Mouse (Mus musculus): ENCODE measurements around the gene Inpp4b. TPM values are rescaled to one million over a fixed set of nuclear protein-coding genes. Genes with fewer than 3 reads are reported as not detected.

The Inpp4b gene
- polyA plus RNA-seq, 1 experiment from 2014 or later = 5.0 TPM

DNA sequence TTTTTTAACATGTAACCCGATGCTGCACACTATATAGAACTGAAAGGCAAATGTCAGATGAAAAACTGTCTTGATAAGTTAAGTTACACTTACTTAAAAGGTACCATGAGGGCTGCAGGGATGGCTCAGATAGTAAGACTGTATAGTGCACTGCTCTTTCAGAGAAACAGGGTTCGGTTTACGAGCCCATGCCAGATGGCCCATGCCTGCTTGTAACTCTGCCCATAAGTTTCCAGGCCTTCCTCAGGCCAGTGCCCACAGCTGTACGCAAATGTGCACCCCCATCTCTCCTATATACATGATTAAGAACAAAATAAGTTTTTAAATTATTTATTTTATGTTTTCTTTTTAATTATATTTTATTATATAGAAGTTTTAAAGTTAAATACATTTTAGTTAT is 300.7 kb downstream of the Inpp4b start:
- Histone ChIP-seq H3K27me3 (no peaks in the 10 kb centered on the region), H3K36me3 (no peaks in the 10 kb centered on the region), H3K4me3 (no peak overlapping the region), H3K4me1 (no peaks in the 10 kb centered on the region), H3K9me3 (no peaks in the 10 kb centered on the region), H3K27ac (replicated peaks) (no peak overlapping the region), H3K4me2 (replicated peaks) (no peak overlapping the region), H3K9ac (replicated peaks) (no peak overlapping the region)
- ATAC-seq (ENCODE audit: low FRiP score, low read depth) = no peak
- WGBS = 92% methylated on average over 4 of the region's 4 CpGs

- H3K27me3 ChIP-seq = no peaks in the 10 kb centered on the region
- H3K27ac ChIP-seq (replicated peaks) = no peak overlapping the region
- H3K9ac ChIP-seq (replicated peaks) = no peak overlapping the region
- H3K4me2 ChIP-seq (replicated peaks) = no peak overlapping the region
- H3K4me3 ChIP-seq = no peak overlapping the region
- ATAC-seq (ENCODE audit: low FRiP score, low read depth) = no peak
- H3K4me1 ChIP-seq = no peaks in the 10 kb centered on the region
- no peaks in the 10 kb centered on the region for H3K9me3 ChIP-seq
- H3K36me3 ChIP-seq = no peaks in the 10 kb centered on the region
Observed at GRCm38 (mm10) chr8:81692167-81692566, 349.8 kb downstream of the Inpp4b start.

DNA sequence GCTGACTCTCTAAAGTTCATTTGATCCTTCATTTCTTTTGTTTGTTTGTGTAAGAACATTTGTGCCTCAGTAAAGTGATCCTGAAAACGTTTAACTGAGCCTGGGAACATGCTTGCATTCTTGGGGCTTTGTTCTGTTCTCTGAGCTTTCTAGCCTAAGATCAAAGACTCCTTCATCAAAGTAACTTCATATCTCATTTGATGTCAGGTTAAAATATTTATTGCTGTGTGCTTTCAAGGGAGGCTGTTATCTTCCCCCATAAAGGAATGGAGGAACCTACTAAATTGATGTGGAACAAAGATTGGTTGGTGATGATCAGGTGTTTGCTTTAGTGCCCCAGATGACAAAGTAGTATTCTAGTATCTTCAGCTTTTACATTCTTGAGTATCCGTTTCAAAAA is 352.5 kb downstream of the Inpp4b start:
- no peaks in the 10 kb centered on the region for H3K36me3 ChIP-seq
- no peak overlapping the region for H3K9ac ChIP-seq (replicated peaks)
- H3K27ac ChIP-seq (replicated peaks) = no peak overlapping the region
- H3K4me1 ChIP-seq = no peaks in the 10 kb centered on the region
- H3K27me3 ChIP-seq = no peaks in the 10 kb centered on the region
- no peak overlapping the region for H3K4me2 ChIP-seq (replicated peaks)
- no peaks in the 10 kb centered on the region for H3K9me3 ChIP-seq
- WGBS = 43% methylated on average over 2 of the region's 2 CpGs
- no peak overlapping the region for H3K4me3 ChIP-seq
- ATAC-seq (ENCODE audit: low FRiP score, low read depth) = no peak

DNA sequence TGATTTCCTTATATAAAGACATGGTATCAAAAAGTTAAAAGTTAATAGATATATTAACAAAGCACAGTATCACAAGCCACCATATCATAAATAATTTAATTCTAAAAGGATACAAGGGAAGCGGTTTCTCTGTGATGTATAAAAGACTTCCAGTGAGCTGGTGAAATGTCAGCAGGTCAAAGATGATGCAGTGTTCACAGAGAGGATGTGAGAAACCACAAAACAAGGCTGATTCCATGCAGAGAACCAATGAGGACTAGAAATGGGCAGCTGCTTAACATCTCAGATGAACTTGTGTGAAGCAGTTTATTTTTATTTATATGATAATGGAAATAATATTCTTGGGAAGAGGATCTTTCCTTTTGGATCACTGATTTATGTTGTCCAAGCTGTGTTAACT is 359.7 kb downstream of the Inpp4b start:
- no peak overlapping the region for H3K9ac ChIP-seq (replicated peaks)
- no peaks in the 10 kb centered on the region for H3K36me3 ChIP-seq
- no peaks in the 10 kb centered on the region for H3K9me3 ChIP-seq
- H3K4me2 ChIP-seq (replicated peaks) = no peak overlapping the region
- H3K4me3 ChIP-seq = no peak overlapping the region
- no peak for ATAC-seq (ENCODE audit: low FRiP score, low read depth)
- no peaks in the 10 kb centered on the region for H3K4me1 ChIP-seq
- H3K27me3 ChIP-seq = no peaks in the 10 kb centered on the region
- WGBS = 81% methylated on average over 1 of the region's 1 CpGs
- no peak overlapping the region for H3K27ac ChIP-seq (replicated peaks)

DNA sequence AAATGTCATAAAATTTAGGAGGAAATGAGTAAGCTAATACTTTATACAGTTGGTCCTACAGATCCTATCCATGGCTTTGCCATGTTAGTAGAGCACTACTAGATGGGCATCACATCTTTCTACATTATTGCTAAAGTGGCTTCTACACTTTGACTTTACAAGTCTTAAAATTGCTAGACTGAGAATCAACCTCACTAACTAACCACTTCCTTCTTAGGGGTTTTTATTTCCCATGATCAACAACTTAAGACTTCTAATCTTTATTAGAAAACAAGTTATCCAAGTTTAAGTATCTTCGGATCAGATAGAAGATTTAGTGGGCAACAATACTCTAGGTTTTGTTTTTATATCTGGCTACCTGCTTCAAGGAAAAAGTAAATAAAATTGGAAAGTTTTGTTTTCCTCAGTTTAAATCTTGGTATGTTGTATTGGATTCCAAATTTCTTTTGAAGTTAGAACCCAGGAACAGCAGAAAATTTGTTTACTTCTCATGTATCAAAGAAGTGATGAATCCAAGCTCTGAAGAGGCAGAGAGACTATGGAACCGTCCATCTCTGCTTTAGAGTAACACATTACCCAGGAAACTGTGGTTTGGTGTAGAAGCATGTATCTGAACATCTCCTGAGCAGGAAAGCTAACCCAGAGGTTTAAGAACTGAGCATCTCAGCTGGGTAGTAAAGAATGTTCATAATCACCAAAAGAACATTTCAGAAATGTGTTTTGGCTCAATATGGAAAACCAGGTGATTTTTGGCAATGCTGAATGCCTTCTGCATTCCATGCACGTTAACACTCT is 361.4 kb downstream of the Inpp4b start:
- no peak for ATAC-seq (ENCODE audit: low FRiP score, low read depth)
- no peaks in the 10 kb centered on the region for H3K27me3 ChIP-seq
- H3K36me3 ChIP-seq = no peaks in the 10 kb centered on the region
- H3K27ac ChIP-seq (replicated peaks) = no peak overlapping the region
- H3K4me3 ChIP-seq = no peak overlapping the region
- WGBS = 83% methylated on average over 3 of the region's 3 CpGs
- H3K4me2 ChIP-seq (replicated peaks) = no peak overlapping the region
- no peaks in the 10 kb centered on the region for H3K9me3 ChIP-seq
- no peaks in the 10 kb centered on the region for H3K4me1 ChIP-seq
- H3K9ac ChIP-seq (replicated peaks) = no peak overlapping the region

DNA sequence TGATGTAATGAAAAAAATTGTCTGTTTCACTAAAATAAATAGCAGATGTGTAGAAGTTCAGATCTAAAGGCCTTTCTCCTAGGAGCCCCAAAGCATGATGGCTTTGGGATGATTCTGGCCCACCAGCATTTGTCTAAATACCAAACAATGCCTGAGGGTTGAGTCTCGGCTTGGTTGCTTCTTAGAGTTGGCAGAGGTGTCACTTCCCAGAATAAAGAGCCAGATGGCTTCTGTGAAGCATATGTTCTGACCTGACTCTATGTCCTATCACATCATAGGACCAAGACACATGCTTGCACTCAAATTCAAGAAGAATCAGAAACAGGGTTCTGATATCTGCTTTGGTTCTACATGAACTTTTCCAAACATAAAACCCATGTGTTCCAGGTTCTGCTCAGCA is 365.1 kb downstream of the Inpp4b start:
- H3K36me3 ChIP-seq = no peaks in the 10 kb centered on the region
- no peak for ATAC-seq (ENCODE audit: low FRiP score, low read depth)
- H3K27ac ChIP-seq (replicated peaks) = no peak overlapping the region
- H3K4me3 ChIP-seq = no peak overlapping the region
- WGBS = 55% methylated on average over 1 of the region's 1 CpGs
- no peak overlapping the region for H3K4me2 ChIP-seq (replicated peaks)
- no peaks in the 10 kb centered on the region for H3K9me3 ChIP-seq
- no peak overlapping the region for H3K9ac ChIP-seq (replicated peaks)
- no peaks in the 10 kb centered on the region for H3K27me3 ChIP-seq
- no peaks in the 10 kb centered on the region for H3K4me1 ChIP-seq

- H3K9me3 ChIP-seq = no peaks in the 10 kb centered on the region
- no peaks in the 10 kb centered on the region for H3K4me1 ChIP-seq
- H3K36me3 ChIP-seq = no peaks in the 10 kb centered on the region
- no peak for ATAC-seq (ENCODE audit: low FRiP score, low read depth)
- H3K9ac ChIP-seq (replicated peaks) = no peak overlapping the region
- H3K4me2 ChIP-seq (replicated peaks) = no peak overlapping the region
- H3K27me3 ChIP-seq = no peaks in the 10 kb centered on the region
- no peak overlapping the region for H3K27ac ChIP-seq (replicated peaks)
- no peak overlapping the region for H3K4me3 ChIP-seq
Observed at GRCm38 (mm10) chr8:81731332-81731731, 389.0 kb downstream of the Inpp4b start.

GRCm38 (mm10) chr8:81735655-81736054 is 393.3 kb downstream of the Inpp4b start:
- Histone ChIP-seq H3K4me1 (no peaks in the 10 kb centered on the region), H3K27ac (replicated peaks) (no peak overlapping the region), H3K9ac (replicated peaks) (no peak overlapping the region), H3K36me3 (no peaks in the 10 kb centered on the region), H3K4me2 (replicated peaks) (no peak overlapping the region), H3K27me3 (no peaks in the 10 kb centered on the region), H3K4me3 (no peak overlapping the region), H3K9me3 (no peaks in the 10 kb centered on the region)
- no peak for ATAC-seq (ENCODE audit: low FRiP score, low read depth)
- WGBS = 80% methylated on average over 2 of the region's 2 CpGs

DNA sequence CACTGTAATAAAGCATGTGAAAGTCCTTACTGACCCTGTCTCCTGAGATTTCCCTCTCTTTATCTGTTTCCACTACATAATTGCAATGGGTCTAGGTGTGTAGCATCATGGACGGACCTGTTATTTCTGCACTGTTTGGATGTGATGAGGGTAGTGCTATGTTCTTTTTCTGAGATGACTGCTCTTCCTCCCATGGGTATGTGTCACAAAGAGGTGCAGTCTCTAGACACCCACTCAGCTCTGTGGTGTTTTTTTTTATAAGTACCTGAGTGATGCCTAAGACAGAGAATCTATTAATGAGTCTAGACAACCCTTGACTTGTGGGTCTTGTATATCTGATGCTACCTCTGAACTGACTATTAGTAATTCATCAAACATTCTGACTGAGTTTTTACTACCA is 393.7 kb downstream of the Inpp4b start:
- Histone ChIP-seq H3K9me3 (no peaks in the 10 kb centered on the region), H3K27ac (replicated peaks) (no peak overlapping the region), H3K4me3 (no peak overlapping the region), H3K4me1 (no peaks in the 10 kb centered on the region), H3K9ac (replicated peaks) (no peak overlapping the region), H3K36me3 (no peaks in the 10 kb centered on the region), H3K27me3 (no peaks in the 10 kb centered on the region), H3K4me2 (replicated peaks) (no peak overlapping the region)
- ATAC-seq (ENCODE audit: low FRiP score, low read depth) = no peak
- WGBS = 95% methylated on average over 1 of the region's 1 CpGs

- H3K27ac ChIP-seq (replicated peaks) = no peak overlapping the region
- H3K36me3 ChIP-seq = no peaks in the 10 kb centered on the region
- 92% methylated on average over 7 of the region's 7 CpGs for WGBS
Observed at GRCm38 (mm10) chr8:81742588-81742987, 400.2 kb downstream of the Inpp4b start.

GRCm38 (mm10) chr8:81743040-81743439 is 400.7 kb downstream of the Inpp4b start:
- H3K4me1 ChIP-seq = no peaks in the 10 kb centered on the region
- H3K4me3 ChIP-seq = no peak overlapping the region
- no peaks in the 10 kb centered on the region for H3K9me3 ChIP-seq
- H3K27me3 ChIP-seq = no peaks in the 10 kb centered on the region
- no peak overlapping the region for H3K9ac ChIP-seq (replicated peaks)
- 81% methylated on average over 3 of the region's 3 CpGs for WGBS
- H3K36me3 ChIP-seq = no peaks in the 10 kb centered on the region
- no peak overlapping the region for H3K4me2 ChIP-seq (replicated peaks)
- ATAC-seq (ENCODE audit: low FRiP score, low read depth) = no peak
- no peak overlapping the region for H3K27ac ChIP-seq (replicated peaks)

More at GRCm38 (mm10) chr8:81742588-81742987, 400.2 kb downstream of the Inpp4b start:
- Histone ChIP-seq H3K4me2 (replicated peaks) (no peak overlapping the region), H3K4me1 (no peaks in the 10 kb centered on the region), H3K27me3 (no peaks in the 10 kb centered on the region), H3K9ac (replicated peaks) (no peak overlapping the region), H3K4me3 (no peak overlapping the region), H3K9me3 (no peaks in the 10 kb centered on the region)
- no peak for ATAC-seq (ENCODE audit: low FRiP score, low read depth)

- 44% methylated on average over 1 of the region's 1 CpGs for WGBS
- Histone ChIP-seq H3K9ac (replicated peaks) (no peak overlapping the region), H3K4me2 (replicated peaks) (no peak overlapping the region), H3K27ac (replicated peaks) (no peak overlapping the region), H3K4me1 (no peaks in the 10 kb centered on the region), H3K4me3 (no peak overlapping the region), H3K27me3 (no peaks in the 10 kb centered on the region), H3K36me3 (no peaks in the 10 kb centered on the region), H3K9me3 (no peaks in the 10 kb centered on the region)
- no peak for ATAC-seq (ENCODE audit: low FRiP score, low read depth)
Observed at GRCm38 (mm10) chr8:81745439-81745838, 403.1 kb downstream of the Inpp4b start.

GRCm38 (mm10) chr8:81751159-81751558 is 408.8 kb downstream of the Inpp4b start:
- no peak for ATAC-seq (ENCODE audit: low FRiP score, low read depth)
- Histone ChIP-seq H3K4me3 (no peak overlapping the region), H3K27me3 (no peaks in the 10 kb centered on the region), H3K9ac (replicated peaks) (no peak overlapping the region), H3K36me3 (no peaks in the 10 kb centered on the region), H3K9me3 (no peaks in the 10 kb centered on the region), H3K4me2 (replicated peaks) (no peak overlapping the region), H3K27ac (replicated peaks) (no peak overlapping the region), H3K4me1 (no peaks in the 10 kb centered on the region)
- WGBS = 80% methylated on average over 1 of the region's 1 CpGs
